Mouse (Mus musculus): ENCODE measurements around the gene Rtkn2. TPM values are rescaled to one million over a fixed set of nuclear protein-coding genes. Genes with fewer than 3 reads are reported as not detected.

The Rtkn2 gene
- total RNA-seq, 2 experiments from 2014 or later, result 4.0 to 4.5 TPM

GRCm38 (mm10) chr10:68104881-68105781 lies 125.8 kb downstream of the Rtkn2 start:
- no peak for DNase-seq

GRCm38 (mm10) chr10:68106351-68106950 lies 127.1 kb downstream of the Rtkn2 start:
- no peak for DNase-seq

GRCm38 (mm10) chr10:68107716-68108115 lies 128.3 kb downstream of the Rtkn2 start:
- no peak for DNase-seq

Other genes with a start within 250 kb of the Rtkn2 start
- gene Zfp365, start 66.9 kb upstream of the Rtkn2 start, total RNA-seq (2021), result 1 to 10 TPM; 1.2 to 1.6 TPM